Mouse (Mus musculus): ENCODE measurements around the gene Amph.
A peak's percentile ranks its signal among the peaks of the same experiment; 100 is the strongest.
"Not testable (repeated sequence)": the region's sequence is repeated elsewhere in the genome, so short reads cannot be mapped to it uniquely, and the experiment has no call there.

The Amph gene

DNA sequence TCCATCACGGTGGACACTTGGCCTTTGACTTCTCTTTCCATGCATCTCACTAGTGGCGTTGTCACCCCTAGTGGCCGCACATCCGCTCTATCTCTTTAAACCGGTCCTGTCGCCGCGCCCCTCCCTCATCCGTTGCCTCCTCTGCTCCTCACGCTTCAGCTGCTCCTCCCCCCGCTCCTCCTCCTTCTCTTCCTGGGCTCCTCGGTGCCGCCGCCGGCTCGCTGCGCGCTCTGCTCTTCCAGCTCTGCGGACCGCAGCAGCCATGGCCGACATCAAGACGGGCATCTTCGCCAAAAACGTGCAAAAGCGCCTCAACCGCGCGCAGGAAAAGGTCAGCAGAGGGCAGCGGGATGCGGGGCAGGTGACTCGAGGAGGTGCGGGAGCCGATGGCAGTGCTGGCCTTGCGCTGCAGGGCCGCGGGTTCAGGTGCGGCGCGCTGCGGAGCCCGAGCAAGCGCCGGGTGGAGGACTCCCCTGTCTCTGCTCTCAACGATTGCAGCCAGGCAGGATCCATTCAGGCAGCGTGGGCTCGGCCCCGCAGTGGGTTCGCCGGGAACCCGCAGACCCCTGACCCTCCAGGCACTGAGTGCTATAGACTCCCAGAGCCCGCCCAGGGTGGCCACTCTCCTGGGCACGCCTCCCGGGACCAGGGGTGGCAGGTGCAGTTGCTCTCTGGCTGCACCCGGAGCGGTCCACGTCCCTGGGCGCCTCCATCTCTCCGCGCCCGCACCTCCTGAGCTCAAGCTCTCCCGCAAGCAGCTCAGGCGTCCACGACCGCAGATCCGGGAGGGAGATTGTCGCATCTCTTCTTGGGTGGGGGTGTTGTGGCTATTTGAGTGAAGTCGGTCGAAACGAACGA lies at the start of gene Amph:
Amph (plus strand) TSS at position 35 of the 858 bp plus-strand sequence.
- peak; percentile 20 for DNase-seq (ENCODE audit: low spot score)

DNA sequence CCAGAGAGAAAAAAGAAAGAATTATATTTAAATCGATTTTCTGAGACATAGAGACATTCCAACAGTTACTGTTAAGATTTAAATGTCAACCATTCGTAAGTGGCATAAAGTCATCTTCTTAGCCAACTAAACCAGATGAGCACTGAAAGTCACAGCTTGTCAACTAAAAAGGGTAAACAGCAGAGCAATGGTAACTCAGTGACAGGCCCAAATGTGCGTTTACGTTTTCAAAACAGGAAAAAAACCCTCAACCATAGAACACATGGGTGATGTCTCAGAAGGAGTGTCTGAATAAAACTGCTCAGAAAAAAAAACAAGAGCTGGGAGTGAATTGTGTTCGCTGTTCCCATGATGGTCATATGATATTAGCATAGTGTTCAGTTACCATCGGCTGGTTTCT lies 44.4 kb upstream of the Amph start:
- DNase-seq (ENCODE audit: low spot score) = no peak

DNA sequence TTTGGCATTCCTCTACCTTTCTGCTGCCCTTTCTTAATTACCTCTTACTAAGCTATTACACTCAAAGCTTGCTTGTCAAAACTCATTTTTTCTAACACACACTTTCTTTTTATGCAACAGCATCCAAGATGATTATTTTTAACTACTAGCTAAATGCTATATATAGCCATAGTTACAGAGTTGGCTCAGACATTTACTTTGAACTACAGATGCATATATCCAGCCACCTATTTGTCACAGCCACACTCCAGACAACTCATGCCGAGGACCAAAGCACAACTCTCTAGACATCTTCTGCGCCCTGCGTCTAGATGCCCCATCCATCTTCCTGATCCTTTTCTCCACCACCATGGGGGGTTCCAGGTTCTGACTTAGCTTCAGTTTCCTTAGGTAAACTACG lies 33.2 kb upstream of the Amph start:
- DNase-seq (ENCODE audit: low spot score) = no peak

- not testable (repeated sequence) for DNase-seq (ENCODE audit: low spot score)
These were observed 14.8 kb upstream of the Amph start for GRCm38 (mm10) chr13:18933191-18933590.

DNA sequence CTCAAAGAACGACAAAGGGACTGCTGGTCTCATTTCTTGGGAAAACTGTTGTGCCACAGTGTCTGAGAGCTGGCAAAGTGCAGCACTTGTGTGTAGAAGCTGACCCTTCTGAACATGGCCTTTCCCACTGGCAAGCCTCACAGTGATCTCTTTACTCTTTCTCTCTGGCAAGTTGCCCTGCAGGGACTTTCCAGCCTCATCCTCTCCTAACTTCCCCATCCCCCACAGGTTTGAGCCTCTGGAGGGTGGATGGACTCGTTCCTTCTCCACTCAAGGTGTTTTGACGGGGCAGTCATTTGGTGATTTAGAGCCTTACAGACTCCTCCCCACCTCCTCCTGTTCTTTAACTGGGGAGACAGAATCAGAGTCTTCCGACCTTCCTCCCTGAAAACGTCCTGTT lies 319 bp upstream of the Amph start:
- DNase-seq (ENCODE audit: low spot score) = no peak

DNA sequence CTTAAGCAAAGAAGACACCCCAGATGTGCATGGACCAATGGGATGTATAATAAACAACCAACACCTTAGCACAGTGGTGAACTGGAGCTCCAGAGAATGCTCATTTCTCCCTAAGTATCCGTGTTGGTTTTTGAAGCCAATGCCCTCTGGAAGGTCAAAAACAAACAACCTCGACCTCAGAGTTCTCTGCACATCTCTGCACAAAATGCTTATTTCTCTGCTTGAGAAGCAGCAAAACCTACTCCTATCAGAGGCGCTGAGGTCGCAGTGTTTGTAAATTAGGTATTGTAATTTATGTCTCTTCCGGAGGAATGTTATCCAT lies 985 bp downstream of the Amph start:
- no peak for DNase-seq (ENCODE audit: low spot score)

GRCm38 (mm10) chr13:18949626-18950200 lies 1.7 kb downstream of the Amph start:
- DNase-seq (ENCODE audit: low spot score) = no peak

- DNase-seq (ENCODE audit: low spot score) = no peak
These were observed 5.6 kb downstream of the Amph start for GRCm38 (mm10) chr13:18953575-18953974.

GRCm38 (mm10) chr13:18956065-18956913 lies 8.3 kb downstream of the Amph start:
- no peak for DNase-seq (ENCODE audit: low spot score)

DNA sequence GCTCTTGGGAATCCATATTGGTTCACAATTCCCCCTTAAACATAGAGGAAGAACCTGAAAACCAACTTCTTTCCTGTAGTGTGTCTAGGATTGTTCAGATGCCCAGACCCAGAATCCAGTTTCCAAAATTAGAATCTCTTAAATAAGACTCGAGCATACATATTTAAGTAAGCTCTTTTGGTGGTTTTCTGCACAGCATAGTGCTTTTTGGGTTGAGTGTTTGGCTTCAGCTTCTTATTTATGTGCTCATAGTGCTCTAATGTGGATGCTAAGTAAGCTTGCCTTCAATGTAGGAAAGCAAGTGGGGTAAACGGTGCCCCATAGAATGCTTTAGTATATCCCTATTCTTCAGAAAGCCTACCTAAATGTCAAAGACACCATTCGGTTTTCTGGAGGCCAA lies 9.0 kb downstream of the Amph start:
- DNase-seq (ENCODE audit: low spot score) = no peak

DNA sequence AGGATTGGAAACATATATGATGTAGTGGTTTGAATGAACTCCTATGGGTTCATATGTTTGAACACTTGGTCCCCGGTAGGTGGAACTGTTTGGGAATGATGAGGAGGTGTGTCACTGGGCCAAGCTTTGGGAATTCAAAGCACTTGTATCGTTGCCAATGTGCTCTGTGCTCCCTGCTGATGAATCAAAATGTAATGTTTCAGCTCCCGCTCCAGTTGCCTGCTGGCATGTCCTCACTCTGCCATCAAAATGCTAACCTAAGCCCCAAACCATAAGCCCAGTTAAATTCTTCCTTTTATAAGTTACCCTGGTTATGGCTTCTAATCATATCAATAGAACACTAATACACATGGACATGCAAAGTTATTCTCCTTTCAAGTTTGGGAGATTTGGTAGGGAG lies 24.6 kb downstream of the Amph start:
- DNase-seq (ENCODE audit: low spot score) = no peak

DNA sequence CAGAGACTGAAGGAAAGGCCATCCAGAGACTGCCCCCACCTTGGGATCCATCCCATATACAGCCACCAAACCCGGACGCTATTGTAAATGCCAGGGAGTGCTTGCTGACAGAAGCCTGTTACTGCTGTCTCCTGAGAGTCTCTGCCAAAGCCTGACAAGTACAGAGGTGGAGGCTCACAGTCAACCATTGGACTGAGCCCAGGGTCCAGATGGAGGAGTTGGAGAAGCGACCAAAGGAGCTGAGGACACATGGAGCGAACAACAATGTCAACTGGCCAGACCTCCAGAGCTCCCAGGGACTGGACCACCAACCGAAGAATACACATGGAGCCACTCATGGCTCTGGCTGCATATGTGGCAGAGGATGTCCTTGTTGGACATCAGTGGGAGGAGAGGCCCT lies 26.3 kb downstream of the Amph start:
- no peak for DNase-seq (ENCODE audit: low spot score)

GRCm38 (mm10) chr13:18987266-18987665 lies 39.3 kb downstream of the Amph start:
- DNase-seq (ENCODE audit: low spot score) = no peak

GRCm38 (mm10) chr13:18988323-18988722 lies 40.3 kb downstream of the Amph start:
- DNase-seq (ENCODE audit: low spot score) = no peak

GRCm38 (mm10) chr13:18989185-18989714 lies 41.2 kb downstream of the Amph start:
- DNase-seq (ENCODE audit: low spot score) = no peak

- DNase-seq (ENCODE audit: low spot score) = no peak
These were observed 54.5 kb downstream of the Amph start for GRCm38 (mm10) chr13:19002502-19002901.

GRCm38 (mm10) chr13:19004406-19004805 lies 56.4 kb downstream of the Amph start:
- DNase-seq (ENCODE audit: low spot score) = no peak

GRCm38 (mm10) chr13:19008440-19008839 lies 60.4 kb downstream of the Amph start:
- no peak for DNase-seq (ENCODE audit: low spot score)

DNA sequence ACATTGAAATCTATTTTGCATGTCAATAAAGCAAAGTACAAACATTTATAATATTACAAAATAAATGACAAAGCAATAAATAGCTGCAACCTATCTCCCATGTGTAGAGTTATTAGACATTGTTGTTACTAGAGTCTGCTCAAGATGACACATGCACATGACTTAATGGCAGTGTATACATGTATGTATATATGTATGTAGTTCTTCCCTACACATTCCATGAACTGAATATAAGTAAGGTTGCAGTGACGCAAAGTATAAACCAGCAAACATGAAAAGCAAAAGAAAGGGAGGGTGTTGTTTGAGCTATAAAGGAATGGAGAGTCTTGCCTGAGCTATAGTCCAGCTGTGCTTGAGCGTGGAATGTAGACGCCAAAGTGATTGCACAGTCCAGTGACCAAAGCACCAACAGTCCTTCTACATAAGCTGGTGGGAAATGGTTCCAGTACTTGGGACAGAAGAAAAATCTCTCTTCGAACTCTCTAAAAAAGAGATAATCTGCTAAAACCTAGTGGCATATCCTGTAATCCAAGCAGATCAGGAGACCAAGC lies 66.9 kb downstream of the Amph start:
- no peak for DNase-seq (ENCODE audit: low spot score)

DNA sequence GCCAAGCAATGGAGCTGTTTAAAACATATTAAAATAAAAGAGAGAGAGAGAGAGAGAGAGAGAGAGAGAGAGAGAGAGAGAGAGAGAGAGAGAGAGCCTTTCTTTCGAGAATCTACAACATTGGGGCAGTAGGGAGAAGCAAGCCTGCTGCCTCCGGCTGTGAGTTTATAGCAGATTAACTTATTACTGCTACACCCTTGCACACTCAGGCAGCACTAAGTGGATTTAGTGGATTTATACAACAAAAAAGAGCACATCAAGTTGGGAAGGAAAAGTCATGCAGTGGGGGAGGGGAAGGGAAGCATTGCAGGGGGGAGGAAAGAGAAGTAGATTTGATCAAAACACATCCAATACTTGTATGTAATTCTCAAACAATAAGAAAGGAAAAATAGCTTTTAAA lies 73.5 kb downstream of the Amph start:
- DNase-seq (ENCODE audit: low spot score) = no peak

GRCm38 (mm10) chr13:19022310-19022709 lies 74.3 kb downstream of the Amph start:
- no peak for DNase-seq (ENCODE audit: low spot score)

DNA sequence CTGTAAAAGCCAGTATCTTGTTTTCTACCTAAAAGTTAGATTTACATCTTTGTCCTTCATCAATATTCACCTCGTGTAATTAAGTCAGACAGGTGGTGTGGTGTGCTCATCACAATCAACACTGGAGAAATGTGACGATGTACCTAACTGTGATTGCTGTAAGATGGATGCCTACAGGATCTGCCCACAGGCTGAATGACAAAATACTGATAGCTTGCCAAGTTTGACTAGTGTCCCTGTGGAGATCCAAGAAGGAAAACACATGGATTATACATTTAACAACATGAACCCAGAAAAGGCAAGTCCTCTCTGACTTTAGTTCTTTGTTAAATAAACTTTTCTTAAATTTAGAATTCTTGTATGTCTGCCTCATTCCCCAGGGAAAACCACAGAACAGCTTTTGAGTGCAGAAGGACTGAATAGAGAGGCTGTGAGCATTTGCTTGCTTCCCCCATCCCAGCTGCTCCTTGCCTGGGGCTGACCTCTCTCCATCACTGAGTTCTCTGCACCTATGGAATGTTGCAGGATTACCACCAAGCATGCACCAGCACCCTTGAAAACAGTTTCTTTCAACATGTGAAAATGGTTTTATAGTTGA lies 77.2 kb downstream of the Amph start:
- no peak for DNase-seq (ENCODE audit: low spot score)
